Mouse (Mus musculus) granulocyte monocyte progenitor cell, adult 5-6 weeks (primary cell): ENCODE data around the gene Trim2. TPM values are rescaled to one million over a fixed set of nuclear protein-coding genes. Genes with fewer than 3 reads are reported as not detected.
A peak's percentile ranks its signal among the peaks of the same experiment; 100 is the strongest.

Experiments used
- ATAC-seq: replicated peaks from 2 replicates; pipeline ENCODE4 v1.8.0; 2016; ENCODE audit warnings: mild to moderate bottlenecking, moderate TSS enrichment, inconsistent platforms; ENCODE audit not compliant: poor library complexity, severe bottlenecking
- total RNA-seq, 2 experiments: library from RNA; stranded (forward) in 1 of 2; stranded (reverse) in 1 of 2; fragments of 200-712, 200-1000 nt in 1 of 2; fragments of >200 nt in 1 of 2; fragmentation: Nextera tagmentation in 1 of 2; gene quantifications; 2 replicates each; pipeline ENCODE4 v1.2.3; 2014 to 2017

Gene Trim2
- total RNA-seq, 2 experiments from 2014 or later: not detected

DNA sequence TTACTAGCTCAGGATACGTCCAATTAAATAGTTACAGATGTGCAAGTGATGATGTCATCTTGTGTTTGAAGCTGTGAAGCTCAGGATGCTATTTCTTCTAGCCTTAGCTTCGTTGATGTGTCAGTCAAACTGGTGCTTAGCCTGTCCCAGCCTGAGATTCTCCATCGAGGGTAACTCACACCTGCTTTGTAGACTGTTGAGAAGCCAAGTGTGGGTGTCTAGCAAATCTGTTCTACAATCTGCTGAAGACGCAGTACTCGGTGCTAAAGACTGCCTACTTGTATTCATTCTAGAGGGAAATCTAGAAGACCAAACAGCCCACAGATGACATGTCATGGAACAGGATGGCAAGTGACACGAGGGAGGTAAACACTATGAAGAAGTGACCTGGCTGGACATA lies 101.0 kb downstream of the Trim2 start:
- no peak for ATAC-seq

GRCm38 (mm10) chr3:84204640-84205039 lies 102.0 kb downstream of the Trim2 start:
- ATAC-seq: no peak

DNA sequence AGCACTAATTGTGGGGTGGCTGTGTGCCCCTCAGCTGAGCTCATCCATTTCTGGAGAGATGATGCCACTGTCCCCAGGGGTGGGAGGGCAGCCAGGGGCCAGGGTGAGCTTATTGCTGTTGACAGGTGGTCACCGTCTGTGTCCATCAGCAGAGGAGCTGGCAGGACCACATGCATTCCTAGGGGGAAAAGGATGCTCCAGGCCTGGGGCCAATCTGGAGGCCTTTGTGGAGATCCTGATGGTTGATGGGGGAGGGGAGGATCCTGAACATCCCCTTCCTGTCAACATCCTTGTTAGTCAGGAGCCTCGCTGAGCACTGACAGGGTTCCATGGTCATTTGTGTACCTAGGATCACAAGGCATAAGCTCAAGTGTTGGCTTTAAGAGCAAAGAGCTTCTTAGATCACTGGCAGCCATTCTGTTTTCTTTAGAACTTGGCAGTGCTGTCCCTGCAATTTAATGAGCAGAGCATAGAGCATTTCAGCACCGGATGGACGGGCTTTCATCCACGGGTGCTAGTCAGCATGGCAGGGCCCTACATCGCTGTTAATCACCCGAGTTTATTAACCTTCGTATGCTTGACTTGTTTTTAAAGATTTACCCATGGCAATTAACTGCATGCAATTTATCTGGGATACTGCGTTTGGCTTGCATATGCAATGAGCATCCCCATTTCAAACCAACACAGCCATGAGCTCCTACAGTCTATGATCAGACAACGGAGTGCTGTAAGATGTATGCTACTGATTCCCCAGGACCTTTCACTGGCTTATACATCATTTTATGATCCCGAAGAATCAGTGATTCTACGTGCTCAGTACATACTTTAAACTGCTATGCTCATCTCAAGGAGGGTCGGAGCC lies 105.9 kb downstream of the Trim2 start:
- ATAC-seq: no peak

GRCm38 (mm10) chr3:84199516-84199915 lies 107.2 kb downstream of the Trim2 start:
- no peak for ATAC-seq

- ATAC-seq: no peak
These were observed 108.4 kb downstream of the Trim2 start for GRCm38 (mm10) chr3:84198229-84198628.

- no peak for ATAC-seq
These were observed 112.8 kb downstream of the Trim2 start for GRCm38 (mm10) chr3:84193881-84194280.

DNA sequence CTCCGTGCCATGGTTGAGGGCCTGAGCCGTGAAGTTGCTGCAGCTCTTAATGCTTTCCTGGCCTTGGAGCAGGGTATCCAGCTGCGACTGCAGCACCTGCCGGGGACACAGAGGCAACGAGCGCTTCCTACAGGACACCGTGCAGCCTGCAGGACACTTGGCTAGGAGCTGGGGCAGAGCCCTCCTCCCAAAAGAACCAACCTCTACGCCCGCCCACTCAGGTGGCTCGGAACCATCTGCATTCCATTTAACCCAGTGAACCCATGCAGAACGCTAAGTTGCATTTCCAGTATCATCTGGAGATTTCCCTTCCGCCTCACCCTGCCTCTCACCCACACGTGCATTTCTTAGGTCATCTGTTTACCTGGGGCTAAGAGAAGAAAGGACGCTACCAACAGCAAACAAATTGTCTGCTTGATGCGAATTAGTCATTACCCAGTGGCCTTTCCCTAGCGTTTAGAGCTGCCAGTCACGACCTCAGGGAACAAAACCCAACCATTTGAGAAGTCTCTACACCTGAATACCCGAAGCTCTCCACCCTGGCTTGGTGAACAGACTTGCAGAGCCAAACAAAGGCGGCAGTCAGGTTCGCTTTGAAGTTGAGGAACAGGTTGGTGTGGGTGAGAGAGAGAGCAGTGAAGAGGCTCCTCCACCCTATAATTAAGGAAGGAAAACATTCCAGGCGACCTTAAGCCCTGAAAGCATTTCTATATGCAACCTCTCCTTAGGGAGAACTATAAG lies 115.4 kb downstream of the Trim2 start:
- no peak for ATAC-seq

GRCm38 (mm10) chr3:84190513-84191061 lies 116.1 kb downstream of the Trim2 start:
- ATAC-seq: peak; percentile 52

GRCm38 (mm10) chr3:84189629-84190173 lies 117.0 kb downstream of the Trim2 start:
- ATAC-seq: no peak

DNA sequence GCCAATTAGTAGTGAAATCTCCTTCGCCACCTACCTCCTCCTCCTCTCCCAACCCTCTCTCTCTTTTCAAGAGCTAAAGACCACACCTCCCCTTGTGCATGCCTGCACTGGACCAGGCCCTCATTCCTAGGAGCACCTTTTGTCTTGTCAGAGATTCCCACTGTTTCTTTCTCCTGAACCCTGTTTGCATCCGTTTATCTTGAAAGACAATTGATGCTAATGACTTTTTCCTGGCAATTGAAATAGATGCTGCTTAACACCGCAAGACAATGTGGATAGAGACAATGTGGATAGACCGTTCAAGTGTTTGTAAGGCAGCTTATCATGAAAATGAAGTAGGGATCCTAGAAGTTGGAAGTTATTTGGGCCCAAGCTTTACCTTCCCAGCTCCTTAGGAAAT lies 125.0 kb downstream of the Trim2 start:
- ATAC-seq: no peak

DNA sequence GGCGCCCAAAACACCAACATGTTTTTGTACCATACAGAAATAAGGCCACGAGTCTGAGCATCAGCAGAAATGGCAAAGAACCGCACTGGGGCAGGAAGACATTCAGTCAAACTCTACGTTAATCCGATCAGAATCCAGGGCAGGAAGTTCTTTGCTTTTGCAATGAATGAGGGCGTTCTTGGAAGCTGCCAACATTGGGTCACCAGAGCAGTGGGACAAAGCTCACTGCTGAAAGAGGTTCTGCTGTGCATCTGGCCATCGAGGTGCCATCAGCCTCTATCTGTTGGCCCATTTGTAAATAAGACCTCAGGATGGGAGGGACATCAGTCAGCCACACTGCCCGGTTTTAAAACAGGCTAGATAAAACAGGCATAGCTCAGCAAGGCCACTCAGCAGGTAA lies 125.6 kb downstream of the Trim2 start:
- ATAC-seq: no peak

GRCm38 (mm10) chr3:84180304-84180703 lies 126.4 kb downstream of the Trim2 start:
- ATAC-seq: no peak

GRCm38 (mm10) chr3:84177834-84178233 lies 128.8 kb downstream of the Trim2 start:
- no peak for ATAC-seq

GRCm38 (mm10) chr3:84175337-84176315 lies 131.1 kb downstream of the Trim2 start:
- ATAC-seq: peak; percentile 91

GRCm38 (mm10) chr3:84173581-84174154 lies 133.0 kb downstream of the Trim2 start, which contains the start of gene Gm6525:
Gm6525 (plus strand) TSS chr3:84174104.
- ATAC-seq: no peak

- ATAC-seq: peak; percentile 55; the same call in 1 of the 2 replicates
These were observed 134.3 kb downstream of the Trim2 start for GRCm38 (mm10) chr3:84172406-84172805.

GRCm38 (mm10) chr3:84169393-84170005 lies 137.2 kb downstream of the Trim2 start:
- ATAC-seq: peak; percentile 18

DNA sequence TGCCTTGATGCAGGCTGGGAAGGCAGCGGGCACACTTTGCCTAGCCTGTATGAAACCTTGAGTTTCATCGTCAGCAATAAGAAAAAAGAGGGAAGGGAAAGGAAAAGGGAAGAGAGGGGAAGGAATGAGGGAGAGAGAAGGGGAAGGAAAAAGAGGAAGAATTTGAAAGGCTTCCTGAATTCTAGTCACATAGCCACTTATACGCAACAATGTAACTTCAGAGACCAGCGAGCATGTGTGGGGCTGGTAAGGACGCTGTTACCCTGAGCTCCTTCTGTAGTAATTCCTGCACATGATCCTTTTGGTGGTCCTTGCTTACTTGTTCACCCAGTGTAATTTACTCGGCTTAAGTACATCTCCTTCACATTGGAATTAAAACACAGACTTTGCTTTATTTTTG lies 137.7 kb downstream of the Trim2 start:
- ATAC-seq: peak; percentile 64

GRCm38 (mm10) chr3:84166073-84166472 lies 140.6 kb downstream of the Trim2 start:
- no peak for ATAC-seq
